ENCODE assay signal across 10 mouse cellular contexts in the genomic region with DNA sequence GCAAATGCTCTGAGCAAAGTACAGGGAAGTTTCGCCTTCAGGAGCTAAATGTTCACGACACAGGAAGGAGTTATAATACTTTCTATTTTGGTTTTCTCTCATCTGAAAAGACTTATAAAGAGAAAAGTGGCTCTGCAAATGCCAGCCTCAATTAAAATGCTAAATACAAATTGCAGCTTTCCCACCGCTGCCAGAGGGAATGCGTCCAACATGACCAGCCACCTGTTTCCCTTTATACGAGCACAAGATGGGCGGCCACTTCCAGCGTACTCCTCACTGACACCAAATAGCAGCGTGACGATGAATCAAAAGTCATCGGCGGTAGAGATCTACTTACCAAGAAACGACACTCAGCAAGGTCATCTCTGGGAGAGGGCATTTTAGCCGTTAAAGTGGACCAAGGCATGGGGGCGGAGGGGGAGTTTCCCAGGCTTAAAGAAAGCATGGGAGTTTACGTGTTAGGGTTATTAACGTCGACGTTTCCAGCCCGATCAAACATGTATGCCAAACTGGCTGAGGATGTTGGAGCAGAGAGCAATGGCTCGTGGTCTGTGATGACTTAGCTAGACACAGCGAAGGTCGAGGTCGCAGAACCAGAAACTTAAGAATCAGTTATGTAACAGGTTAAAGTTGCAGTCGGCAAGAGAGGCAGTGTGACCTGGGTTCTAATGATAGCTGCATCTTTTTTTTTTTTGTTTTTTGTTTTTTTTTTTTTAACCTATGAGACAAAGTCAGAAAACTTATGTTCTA. TPM values are rescaled to one million over a fixed set of nuclear protein-coding genes. Genes with fewer than 3 reads are reported as not detected.
DNase-seq lines count a peak whose midpoint lies in the region; ATAC-seq and TF ChIP-seq lines count a peak whose summit lies in the region.
"Had no signal": no experiment of that assay in that cellular context is flagged by ENCODE, and none has a peak within 500 bp of the region (broad histone marks: within the 10 kb centered on the region; RNA-seq: fewer than 3 reads in every experiment).

No protein-coding gene starts in this region.

- H3K9ac ChIP-seq in forebrain, embryonic 15.5 days (replicated peaks) = no peak overlapping the region
- H3K9ac ChIP-seq: lung, embryonic 15.5 days had no signal

- no peak overlapping the region for H3K4me2 ChIP-seq in forebrain, embryonic 15.5 days (replicated peaks)
- H3K4me2 ChIP-seq: lung, embryonic 15.5 days had no signal

- 0 out of 2 replicates have a peak, but pooled peaks have one; percentile 32 for ATAC-seq in forebrain, embryonic 15.5 days (replicated peaks)
- ATAC-seq: inflammation-experienced regulatory T-cells, adult 6 months had no signal

- H3K27me3 ChIP-seq in forebrain, embryonic 15.5 days = no peaks in the 10 kb centered on the region
- no peaks in the 10 kb centered on the region for H3K27me3 ChIP-seq in forebrain, embryonic 10.5 days (ENCODE audit: poor library complexity, severe bottlenecking)
- H3K27me3 ChIP-seq: lung, embryonic 15.5 days had no signal

- H3K9me3 ChIP-seq in forebrain, embryonic 15.5 days = no peaks in the 10 kb centered on the region
- no peaks in the 10 kb centered on the region for H3K9me3 ChIP-seq in forebrain, embryonic 10.5 days
- H3K9me3 ChIP-seq: lung, embryonic 15.5 days had no signal

- 69% methylated on average over 24 of the region's 24 CpGs for WGBS in forebrain, embryonic 15.5 days
- 91% methylated on average over 24 of the region's 24 CpGs for WGBS in forebrain, embryonic 10.5 days

- H3K4me3 ChIP-seq in forebrain, embryonic 15.5 days = no peak overlapping the region
- H3K4me3 ChIP-seq in forebrain, embryonic 10.5 days = no peak overlapping the region
- peak overlapping the region; percentile 43 for H3K4me3 ChIP-seq in left cerebral cortex, adult 2 months
- H3K4me3 ChIP-seq: lung, embryonic 15.5 days had no signal

- intact Hi-C loops in heart, postnatal 36 days (cut with DNase I) = loop anchor here (2.0 to 5.0 kb wide), 2 partner anchors 60 to 109 kb away; partner anchors contain the start of gene Nrip1
- intact Hi-C loops in left cerebral cortex, adult 2 months (cut with DNase I) = no loop called here

- no peak overlapping the region for H3K27ac ChIP-seq in forebrain, embryonic 15.5 days (replicated peaks)
- no peak overlapping the region for H3K27ac ChIP-seq in forebrain, embryonic 10.5 days
- no peak overlapping the region for H3K27ac ChIP-seq in left cerebral cortex, adult 2 months
- H3K27ac ChIP-seq: lung, embryonic 15.5 days had no signal

- no peaks in the 10 kb centered on the region for H3K36me3 ChIP-seq in forebrain, embryonic 15.5 days
- H3K36me3 ChIP-seq in forebrain, embryonic 10.5 days (replicated peaks) = no peaks in the 10 kb centered on the region
- H3K36me3 ChIP-seq: lung, embryonic 15.5 days had no signal

- H3K4me1 ChIP-seq in forebrain, embryonic 15.5 days = peaks cover 10% of the 10 kb centered on the region; the same call in 1 of the 2 replicates
- H3K4me1 ChIP-seq in forebrain, embryonic 10.5 days = no peaks in the 10 kb centered on the region

- no peak for TF ChIP-seq CTCF in left cerebral cortex, adult 2 months (IDR thresholded peaks at IDR 0.05)

- no peak for DNase-seq in forebrain, embryonic 10.5 days (ENCODE audit: extremely low spot score, low spot score)
- peak; percentile 57 for DNase-seq in brain, adult 2 months (ENCODE audit: low read depth, low spot score)
- DNase-seq in heart, postnatal 36 days = peak; percentile 19 to 30
- peak; percentile 17 to 19 for DNase-seq in left cerebral cortex, adult 2 months (ENCODE audit: extremely low spot score in 1 of 2, low spot score in 2 of 2)
- DNase-seq in urinary bladder, adult 18-20 months (ENCODE audit: low spot score in 2 of 2) = no peak
- no peak for DNase-seq in urinary bladder, adult 2 months (ENCODE audit: low spot score)
- no peak for DNase-seq in urinary bladder, postnatal 4 days (ENCODE audit: low spot score in 2 of 2)

RNA-seq across cellular contexts. Expression of gene Nrip1, which starts 59.6 kb away (rescaled TPM):
- polyA plus RNA-seq in forebrain, embryonic 15.5 days (2015; fragmentation: Nextera tagmentation; extraction: Ambion mirVana) = 35.7 and 41.4 TPM in 2 replicates
- 38.5 and 45.5 TPM in 2 replicates for polyA plus RNA-seq in forebrain, embryonic 10.5 days (2016; fragmentation: Nextera tagmentation; extraction: Ambion mirVana)
- 10 to 100 TPM; 28.0 to 31.3 TPM for total RNA-seq in heart, postnatal 36 days (2021)
- 10 to 100 TPM; 53.4 to 54.3 TPM for total RNA-seq in left cerebral cortex, adult 2 months (2021)
- polyA plus RNA-seq in urinary bladder, adult 2 months (2012; rRNA removed) = 5.5 and 11.1 TPM in 2 replicates

Comparison
In these comparisons a context has a peak if more than half of its experiments do, and no peak if none do; other contexts are left out.
1. DNase-seq: peak in brain, adult 2 months (single experiment), heart, postnatal 36 days (2 of 2) and left cerebral cortex, adult 2 months (2 of 2); none in forebrain, embryonic 10.5 days (single experiment), urinary bladder, adult 18-20 months (0 of 2), urinary bladder, adult 2 months (single experiment) and urinary bladder, postnatal 4 days (0 of 2).